Mouse (Mus musculus): Measurements from ENCODE around the gene Pik3r5. TPM values are rescaled to one million over a fixed set of nuclear protein-coding genes. Genes with fewer than 3 reads are reported as not detected.

Gene Pik3r5
- total and polyA plus RNA-seq, 3 experiments, result 3.2 to 5.7 TPM; not detected in 1

DNA sequence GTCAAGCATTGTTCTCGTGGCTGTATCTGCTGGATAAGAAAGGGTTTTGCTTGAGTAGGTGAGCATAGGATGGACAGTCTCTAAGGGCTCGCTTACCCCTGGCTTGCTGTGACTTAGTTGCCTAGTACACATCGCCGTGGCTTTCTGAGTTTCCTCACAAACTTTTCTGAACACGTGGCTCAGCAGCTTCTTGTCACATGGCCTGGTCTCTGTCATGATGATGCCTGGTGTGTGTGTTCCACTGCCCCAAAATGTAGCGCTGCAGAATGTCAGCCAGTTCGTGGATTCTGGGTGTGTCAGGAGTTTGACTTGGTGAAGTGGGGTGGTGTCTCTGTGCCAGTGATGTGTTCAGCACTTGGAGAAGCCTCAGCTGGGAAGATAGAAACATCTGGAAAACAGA lies 16.4 kb downstream of the Pik3r5 start:
- no peak overlapping the region for H3K27ac ChIP-seq (ENCODE audit: control insufficient read depth, low read depth, low read length)
- no peak for DNase-seq (ENCODE audit: low read depth, low spot score)
- H3K36me3 ChIP-seq (ENCODE audit: control insufficient read depth in 1 of 2, insufficient read depth in 2 of 2, low read length in 2 of 2), result no peaks in the 10 kb centered on the region
- H3K4me3 ChIP-seq (ENCODE audit: control insufficient read depth in 1 of 2, insufficient read depth in 1 of 2, low read depth in 2 of 2, low read length in 2 of 2), result no peak overlapping the region
- H3K9me3 ChIP-seq (replicated peaks; ENCODE audit: insufficient read depth, low read length), result no peaks in the 10 kb centered on the region
- no peak overlapping the region for H3K9ac ChIP-seq (ENCODE audit: control insufficient read depth, low read depth, low read length, poor library complexity, severe bottlenecking)
- no peaks in the 10 kb centered on the region for H3K4me1 ChIP-seq (ENCODE audit: control insufficient read depth in 1 of 2, insufficient read depth in 2 of 2, low read length in 2 of 2)
- H3K27me3 ChIP-seq (ENCODE audit: control insufficient read depth in 1 of 2, insufficient read depth in 2 of 2, low read length in 2 of 2), result no peaks in the 10 kb centered on the region
- TF ChIP-seq CHD1 (IDR thresholded peaks at IDR 0.05; ENCODE audit: low read depth, low read length), result no peak
- TF ChIP-seq NRF1 (IDR thresholded peaks at IDR 0.05; ENCODE audit: insufficient read depth, low read depth, low read length, poor library complexity, severe bottlenecking), result no peak
- TF ChIP-seq ZNF384 (IDR thresholded peaks at IDR 0.05; ENCODE audit: low read depth, low read length), result no peak
- TF ChIP-seq CTCF (IDR thresholded peaks at IDR 0.05 in 2 of 3, conservative IDR thresholded peaks at IDR 0.05 in 1 of 3; ENCODE audit: control insufficient read depth in 1 of 3, insufficient read depth in 1 of 3, low read depth in 2 of 3, low read length in 3 of 3, poor library complexity in 1 of 3, severe bottlenecking in 1 of 3), result no peak
- TF ChIP-seq ETS1 (IDR thresholded peaks at IDR 0.05; ENCODE audit: low read depth, low read length), result no peak
- TF ChIP-seq SIN3A (IDR thresholded peaks at IDR 0.05; ENCODE audit: low read length), result no peak
- H3K79me2 ChIP-seq (ENCODE audit: control insufficient read depth, insufficient read depth, low read length, poor library complexity), result no peaks in the 10 kb centered on the region

DNA sequence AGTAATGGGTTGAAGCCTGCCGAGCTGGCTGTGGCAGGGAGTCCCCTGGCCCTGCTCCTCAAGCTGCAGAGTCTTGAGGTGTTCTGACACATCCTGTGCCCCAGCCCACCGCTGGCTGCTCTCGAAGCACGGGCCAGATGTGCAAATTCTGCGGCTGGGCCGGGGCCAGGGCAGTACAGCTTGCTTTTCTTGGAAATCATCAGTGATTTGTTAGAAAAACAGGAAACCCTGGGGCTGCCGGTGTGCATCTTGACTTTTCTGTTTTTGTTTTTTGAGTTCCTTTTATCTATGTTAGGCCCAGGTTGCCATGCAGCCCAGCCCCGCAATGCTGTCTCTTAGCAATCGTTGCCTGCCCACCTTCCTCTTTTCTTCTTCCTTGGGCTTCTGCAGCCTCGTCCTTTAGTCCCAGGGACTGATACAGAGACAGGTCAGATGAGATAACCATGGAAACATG lies 19.4 kb downstream of the Pik3r5 start:
- no peak overlapping the region for H3K4me3 ChIP-seq (ENCODE audit: control insufficient read depth in 1 of 2, insufficient read depth in 1 of 2, low read depth in 2 of 2, low read length in 2 of 2)
- H3K36me3 ChIP-seq (ENCODE audit: control insufficient read depth in 1 of 2, insufficient read depth in 2 of 2, low read length in 2 of 2), result no peaks in the 10 kb centered on the region
- no peaks in the 10 kb centered on the region for H3K9me3 ChIP-seq (replicated peaks; ENCODE audit: insufficient read depth, low read length)
- H3K27ac ChIP-seq (ENCODE audit: control insufficient read depth, low read depth, low read length), result no peak overlapping the region
- no peaks in the 10 kb centered on the region for H3K4me1 ChIP-seq (ENCODE audit: control insufficient read depth in 1 of 2, insufficient read depth in 2 of 2, low read length in 2 of 2)
- H3K9ac ChIP-seq (ENCODE audit: control insufficient read depth, low read depth, low read length, poor library complexity, severe bottlenecking), result no peak overlapping the region
- no peaks in the 10 kb centered on the region for H3K79me2 ChIP-seq (ENCODE audit: control insufficient read depth, insufficient read depth, low read length, poor library complexity)
- TF ChIP-seq EP300 (IDR thresholded peaks at IDR 0.05; ENCODE audit: low read depth in 1 of 2, low read length in 2 of 2) (no peak), ETS1 (IDR thresholded peaks at IDR 0.05; ENCODE audit: low read depth, low read length) (no peak), SIN3A (IDR thresholded peaks at IDR 0.05; ENCODE audit: low read length) (no peak), GATA1 (IDR thresholded peaks at IDR 0.05; ENCODE audit: low read depth, low read length) (no peak), CHD1 (IDR thresholded peaks at IDR 0.05; ENCODE audit: low read depth, low read length) (no peak), POLR2A (IDR thresholded peaks at IDR 0.05; ENCODE audit: control insufficient read depth in 1 of 2, insufficient read depth in 1 of 2, low read depth in 1 of 2, low read length in 2 of 2, poor library complexity in 1 of 2) (no peak), BHLHE40 (IDR thresholded peaks at IDR 0.05; ENCODE audit: borderline replicate concordance, low read depth, low read length) (no peak), POLR2AphosphoS5 (IDR thresholded peaks at IDR 0.05; ENCODE audit: borderline replicate concordance, low read depth, low read length) (no peak), CTCF (IDR thresholded peaks at IDR 0.05 in 2 of 3, conservative IDR thresholded peaks at IDR 0.05 in 1 of 3; ENCODE audit: control insufficient read depth in 1 of 3, insufficient read depth in 1 of 3, low read depth in 2 of 3, low read length in 3 of 3, poor library complexity in 1 of 3, severe bottlenecking in 1 of 3) (no peak), RAD21 (IDR thresholded peaks at IDR 0.05; ENCODE audit: low read depth, low read length) (no peak), E2F4 (IDR thresholded peaks at IDR 0.05; ENCODE audit: borderline replicate concordance, low read depth, low read length) (no peak), NELFE (IDR thresholded peaks at IDR 0.05; ENCODE audit: low read depth, low read length) (no peak), MYB (IDR thresholded peaks at IDR 0.05; ENCODE audit: low read depth, low read length) (no peak), TBP (IDR thresholded peaks at IDR 0.05; ENCODE audit: low read depth, low read length) (no peak), NRF1 (IDR thresholded peaks at IDR 0.05; ENCODE audit: insufficient read depth, low read depth, low read length, poor library complexity, severe bottlenecking) (no peak), TAL1 (IDR thresholded peaks at IDR 0.05; ENCODE audit: low read length) (no peak), RCOR1 (IDR thresholded peaks at IDR 0.05; ENCODE audit: low read depth, low read length) (no peak), USF2 (IDR thresholded peaks at IDR 0.05; ENCODE audit: borderline replicate concordance in 1 of 2, insufficient read depth in 1 of 2, low read depth in 1 of 2, low read length in 2 of 2) (no peak), HCFC1 (IDR thresholded peaks at IDR 0.05; ENCODE audit: low read depth, low read length) (no peak)
- H3K27me3 ChIP-seq (ENCODE audit: control insufficient read depth in 1 of 2, insufficient read depth in 2 of 2, low read length in 2 of 2), result no peaks in the 10 kb centered on the region
- peak; percentile 55 for DNase-seq (ENCODE audit: low read depth, low spot score)
